Mouse (Mus musculus): Measurements from ENCODE around the gene Tmem121b. TPM values are rescaled to one million over a fixed set of nuclear protein-coding genes. Genes with fewer than 3 reads are reported as not detected.
A peak's percentile ranks its signal among the peaks of the same experiment; 100 is the strongest.

The Tmem121b gene
- total RNA-seq (2012; rRNA removed) (not detected in 2 replicates), polyA plus RNA-seq (2012; ENCODE audit: insufficient read depth in 1 of 2, insufficient read length in 2 of 2, low read depth in 1 of 2, low replicate concordance in 2 of 2, missing spikeins in 1 of 2) (under 1 TPM in 1 of 2 experiments, not detected in 1; 0.18 TPM)

DNA sequence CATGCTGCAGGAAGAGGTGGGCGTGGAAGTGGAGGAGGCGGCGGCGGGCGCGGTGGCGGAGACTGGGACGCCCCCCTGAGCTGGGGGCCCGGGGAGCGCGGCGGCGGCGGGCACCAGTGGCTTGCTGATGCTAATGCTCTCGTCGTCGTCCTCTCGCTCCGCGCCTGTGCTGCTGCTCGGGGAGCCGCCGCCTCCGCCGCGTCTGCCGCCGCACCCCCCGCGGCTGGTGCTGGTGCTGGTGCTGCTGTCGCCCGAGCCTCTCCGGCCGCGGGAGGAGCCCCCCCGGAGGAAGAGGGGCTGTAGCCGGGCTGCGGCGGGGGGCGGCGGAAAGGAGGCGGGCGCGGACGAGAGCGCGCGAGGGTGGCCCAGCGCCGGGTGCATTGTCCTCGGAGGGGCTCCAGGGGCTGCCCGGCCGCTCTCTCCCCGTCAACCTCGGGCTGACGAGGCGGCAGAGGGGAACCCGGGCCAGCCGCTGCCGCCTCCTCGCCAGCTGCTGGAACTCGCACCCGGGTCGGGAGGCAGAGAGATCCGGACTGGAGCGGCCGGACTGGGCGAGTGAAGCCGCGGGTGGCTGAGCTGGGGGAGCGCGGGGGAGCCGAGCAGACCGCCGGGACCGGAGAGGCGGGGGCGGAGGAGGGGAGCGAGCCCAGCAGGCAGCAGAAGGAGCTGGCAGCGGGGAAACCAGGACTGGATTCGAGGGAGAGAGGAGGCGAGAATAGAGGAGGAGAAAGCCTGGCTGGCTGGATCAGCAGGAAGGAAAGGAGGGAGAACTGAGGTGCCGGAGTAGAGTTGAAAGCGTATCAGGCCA lies at the start of gene Tmem121b:
Gene Tmem121b (minus strand): TSS at position 434 of the 808 bp plus-strand sequence.
- DNase-seq (ENCODE audit: low read depth, low spot score): peak; percentile 53
- peak within 1 kb of the TSS; percentile 49 for H3K9ac ChIP-seq (ENCODE audit: control insufficient read depth, low read depth, low read length, poor library complexity, severe bottlenecking)

DNA sequence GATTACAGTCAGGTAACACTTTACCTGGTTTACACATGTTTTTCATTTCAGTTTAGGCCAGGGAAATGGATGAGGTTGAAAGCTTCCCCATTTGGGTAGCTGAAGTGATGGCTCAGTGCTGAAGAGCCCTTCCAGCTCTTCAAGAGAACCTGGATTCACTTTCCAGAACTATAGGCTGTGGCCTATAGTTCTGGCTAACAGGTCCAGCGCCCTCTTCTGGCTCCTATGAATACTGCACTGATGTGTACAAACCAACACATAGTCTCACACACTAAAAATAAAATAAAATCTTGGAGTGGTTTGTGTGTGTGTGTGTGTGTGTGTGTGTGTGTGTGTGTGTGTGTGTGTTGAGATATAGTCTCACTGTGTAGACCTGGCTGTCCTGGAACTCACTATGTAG lies 48.5 kb upstream of the Tmem121b start:
- Histone ChIP-seq H3K36me3 (ENCODE audit: control insufficient read depth in 1 of 2, insufficient read depth in 2 of 2, low read length in 2 of 2) (peaks cover 0 to 4% of the 10 kb centered on the region in 2 experiments; a peak in 2 of 4 replicates), H3K79me2 (ENCODE audit: control insufficient read depth, insufficient read depth, low read length, poor library complexity) (no peaks in the 10 kb centered on the region), H3K9ac (ENCODE audit: control insufficient read depth, low read depth, low read length, poor library complexity, severe bottlenecking) (no peak overlapping the region), H3K27me3 (ENCODE audit: control insufficient read depth in 1 of 2, insufficient read depth in 2 of 2, low read length in 2 of 2) (no peaks in the 10 kb centered on the region), H3K9me3 (replicated peaks; ENCODE audit: insufficient read depth, low read length) (no peaks in the 10 kb centered on the region), H3K27ac (ENCODE audit: control insufficient read depth, low read depth, low read length) (no peak overlapping the region), H3K4me1 (ENCODE audit: control insufficient read depth in 1 of 2, insufficient read depth in 2 of 2, low read length in 2 of 2) (peaks cover 0 to 12% of the 10 kb centered on the region in 2 experiments; a peak in 3 of 4 replicates), H3K4me3 (ENCODE audit: control insufficient read depth in 1 of 2, insufficient read depth in 1 of 2, low read depth in 2 of 2, low read length in 2 of 2) (no peak overlapping the region)
- DNase-seq (ENCODE audit: low read depth, low spot score): peak; percentile 60
- TF ChIP-seq RCOR1 (IDR thresholded peaks at IDR 0.05; ENCODE audit: low read depth, low read length) (no peak), CHD2 (IDR thresholded peaks at IDR 0.05; ENCODE audit: low read length) (no peak), CTCF (IDR thresholded peaks at IDR 0.05 in 2 of 3, conservative IDR thresholded peaks at IDR 0.05 in 1 of 3; ENCODE audit: control insufficient read depth in 1 of 3, insufficient read depth in 1 of 3, low read depth in 2 of 3, low read length in 3 of 3, poor library complexity in 1 of 3, severe bottlenecking in 1 of 3) (peak; percentile 49 to 55 (median 51)), SMC3 (IDR thresholded peaks at IDR 0.05; ENCODE audit: low read depth, low read length) (peak; percentile 29), ZMIZ1 (IDR thresholded peaks at IDR 0.05; ENCODE audit: low read depth, low read length) (no peak)

More for the DNA sequence above, at the start of gene Tmem121b:
- no peaks in the 10 kb centered on the region for H3K79me2 ChIP-seq (ENCODE audit: control insufficient read depth, insufficient read depth, low read length, poor library complexity)
- no peaks in the 10 kb centered on the region for H3K9me3 ChIP-seq (replicated peaks; ENCODE audit: insufficient read depth, low read length)
- peak within 1 kb of the TSS; percentile 39 to 54 for H3K4me3 ChIP-seq (ENCODE audit: control insufficient read depth in 1 of 2, insufficient read depth in 1 of 2, low read depth in 2 of 2, low read length in 2 of 2)
- H3K27me3 ChIP-seq (ENCODE audit: control insufficient read depth in 1 of 2, insufficient read depth in 2 of 2, low read length in 2 of 2): peaks cover 0 to 14% of the 10 kb centered on the region in 2 experiments; a peak in 3 of 4 replicates
- TF ChIP-seq SMC3 (IDR thresholded peaks at IDR 0.05; ENCODE audit: low read depth, low read length) (no peak), MXI1 (IDR thresholded peaks at IDR 0.05; ENCODE audit: low read depth, low read length) (peak; percentile 15; the same call in 1 of the 2 replicates), TBP (IDR thresholded peaks at IDR 0.05; ENCODE audit: low read depth, low read length) (no peak)
- H3K27ac ChIP-seq (ENCODE audit: control insufficient read depth, low read depth, low read length): no peak within 1 kb of the TSS
- H3K36me3 ChIP-seq (ENCODE audit: control insufficient read depth in 1 of 2, insufficient read depth in 2 of 2, low read length in 2 of 2): no peaks in the 10 kb centered on the region
- peaks cover 0 to 2% of the 10 kb centered on the region in 2 experiments; a peak in 1 of 4 replicates for H3K4me1 ChIP-seq (ENCODE audit: control insufficient read depth in 1 of 2, insufficient read depth in 2 of 2, low read length in 2 of 2)

DNA sequence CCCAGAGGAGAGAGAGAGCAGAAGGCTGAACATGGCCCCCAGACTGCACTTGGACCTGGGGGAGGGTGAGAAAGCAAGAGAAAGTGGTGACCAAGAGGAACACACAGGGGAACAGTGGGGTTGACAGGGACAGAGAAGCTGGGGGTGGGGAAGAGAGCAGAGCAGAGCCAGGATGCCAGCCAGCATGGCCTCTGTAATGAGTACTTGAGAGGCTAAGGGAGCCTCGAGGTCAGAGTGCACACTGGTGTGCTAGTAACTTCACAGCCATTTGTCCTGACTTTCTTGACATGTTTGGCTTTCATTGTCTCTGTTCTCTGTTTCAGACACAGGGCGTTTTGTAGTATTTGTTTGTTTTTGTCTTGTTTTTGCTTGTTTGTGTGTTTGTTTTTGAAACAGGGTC lies 47.8 kb upstream of the Tmem121b start:
- TF ChIP-seq TAL1 (IDR thresholded peaks at IDR 0.05; ENCODE audit: low read length): no peak
- no peak for TF ChIP-seq POLR2AphosphoS2 (IDR thresholded peaks at IDR 0.05; ENCODE audit: low read length)
- no peak for TF ChIP-seq JUND (IDR thresholded peaks at IDR 0.05; ENCODE audit: low read depth, low read length)
- TF ChIP-seq MXI1 (IDR thresholded peaks at IDR 0.05; ENCODE audit: low read depth, low read length): no peak
- TF ChIP-seq MAZ (IDR thresholded peaks at IDR 0.05; ENCODE audit: low read depth, low read length): no peak
- no peak for TF ChIP-seq RAD21 (IDR thresholded peaks at IDR 0.05; ENCODE audit: low read depth, low read length)
- TF ChIP-seq E2F4 (IDR thresholded peaks at IDR 0.05; ENCODE audit: borderline replicate concordance, low read depth, low read length): no peak
- no peak for TF ChIP-seq ZNF384 (IDR thresholded peaks at IDR 0.05; ENCODE audit: low read depth, low read length)
- no peak for TF ChIP-seq ETS1 (IDR thresholded peaks at IDR 0.05; ENCODE audit: low read depth, low read length)
- no peak for TF ChIP-seq MAFK (IDR thresholded peaks at IDR 0.05; ENCODE audit: borderline replicate concordance, low read depth, low read length)
- no peak for TF ChIP-seq BHLHE40 (IDR thresholded peaks at IDR 0.05; ENCODE audit: borderline replicate concordance, low read depth, low read length)
- TF ChIP-seq TCF12 (IDR thresholded peaks at IDR 0.05; ENCODE audit: low read depth, low read length): no peak
- TF ChIP-seq UBTF (IDR thresholded peaks at IDR 0.05; ENCODE audit: borderline replicate concordance, insufficient read depth, low read depth, low read length): no peak
- no peak for TF ChIP-seq USF2 (IDR thresholded peaks at IDR 0.05; ENCODE audit: borderline replicate concordance in 1 of 2, insufficient read depth in 1 of 2, low read depth in 1 of 2, low read length in 2 of 2)
- no peak for TF ChIP-seq ELF1 (IDR thresholded peaks at IDR 0.05; ENCODE audit: low read depth, low read length)
- no peak for TF ChIP-seq TBP (IDR thresholded peaks at IDR 0.05; ENCODE audit: low read depth, low read length)
- Histone ChIP-seq H3K4me3 (ENCODE audit: control insufficient read depth in 1 of 2, insufficient read depth in 1 of 2, low read depth in 2 of 2, low read length in 2 of 2) (no peak overlapping the region), H3K9me3 (replicated peaks; ENCODE audit: insufficient read depth, low read length) (no peaks in the 10 kb centered on the region), H3K36me3 (ENCODE audit: control insufficient read depth in 1 of 2, insufficient read depth in 2 of 2, low read length in 2 of 2) (peaks cover 0 to 4% of the 10 kb centered on the region in 2 experiments; a peak in 1 of 4 replicates), H3K27me3 (ENCODE audit: control insufficient read depth in 1 of 2, insufficient read depth in 2 of 2, low read length in 2 of 2) (no peaks in the 10 kb centered on the region), H3K4me1 (ENCODE audit: control insufficient read depth in 1 of 2, insufficient read depth in 2 of 2, low read length in 2 of 2) (peaks cover 0 to 10% of the 10 kb centered on the region in 2 experiments; a peak in 2 of 4 replicates), H3K79me2 (ENCODE audit: control insufficient read depth, insufficient read depth, low read length, poor library complexity) (no peaks in the 10 kb centered on the region), H3K9ac (ENCODE audit: control insufficient read depth, low read depth, low read length, poor library complexity, severe bottlenecking) (no peak overlapping the region), H3K27ac (ENCODE audit: control insufficient read depth, low read depth, low read length) (no peak overlapping the region)
- DNase-seq (ENCODE audit: low read depth, low spot score): no peak
